Mouse (Mus musculus) cerebellum, adult 9-10 months (tissue): Measurements from ENCODE around the gene Rec114.

Experiments
- DNase-seq: peaks from one replicate; pipeline ENCODE4 v3.0.0; 2022

The Rec114 gene

GRCm38 (mm10) chr9:58660673-58661072 is 83.1 kb downstream of the Rec114 start:
- no peak for DNase-seq

- DNase-seq = no peak
These were observed 83.8 kb downstream of the Rec114 start for GRCm38 (mm10) chr9:58659989-58660388.

- no peak for DNase-seq
These were observed 84.4 kb downstream of the Rec114 start for GRCm38 (mm10) chr9:58659331-58659730.

GRCm38 (mm10) chr9:58658596-58659309 is 85.0 kb downstream of the Rec114 start:
- DNase-seq = no peak

- DNase-seq = no peak
These were observed 85.8 kb downstream of the Rec114 start for GRCm38 (mm10) chr9:58657735-58658512.

- no peak for DNase-seq
These were observed 86.9 kb downstream of the Rec114 start for GRCm38 (mm10) chr9:58656824-58657223.

GRCm38 (mm10) chr9:58656396-58656795 is 87.4 kb downstream of the Rec114 start:
- peak; percentile 29 for DNase-seq

- DNase-seq = no peak
These were observed 89.3 kb downstream of the Rec114 start for GRCm38 (mm10) chr9:58654494-58654893.

- DNase-seq = peak; percentile 83
These were observed 91.8 kb downstream of the Rec114 start for GRCm38 (mm10) chr9:58651993-58652392.

GRCm38 (mm10) chr9:58649265-58649626 is 94.5 kb downstream of the Rec114 start:
- no peak for DNase-seq

- peak; percentile 21 for DNase-seq
These were observed 95.1 kb downstream of the Rec114 start for GRCm38 (mm10) chr9:58648406-58649264.

- no peak for DNase-seq
These were observed 113.3 kb downstream of the Rec114 start for GRCm38 (mm10) chr9:58630441-58630840.

- DNase-seq = no peak
These were observed 116.6 kb downstream of the Rec114 start for GRCm38 (mm10) chr9:58627197-58627596.

GRCm38 (mm10) chr9:58623009-58623408 is 120.8 kb downstream of the Rec114 start:
- DNase-seq = no peak

GRCm38 (mm10) chr9:58615064-58615938 is 128.5 kb downstream of the Rec114 start:
- no peak for DNase-seq

- DNase-seq = peak; percentile 71
These were observed 130.0 kb downstream of the Rec114 start for GRCm38 (mm10) chr9:58613790-58614189.
